ENCODE assay signal across 30 mouse cellular contexts in the genomic region with DNA sequence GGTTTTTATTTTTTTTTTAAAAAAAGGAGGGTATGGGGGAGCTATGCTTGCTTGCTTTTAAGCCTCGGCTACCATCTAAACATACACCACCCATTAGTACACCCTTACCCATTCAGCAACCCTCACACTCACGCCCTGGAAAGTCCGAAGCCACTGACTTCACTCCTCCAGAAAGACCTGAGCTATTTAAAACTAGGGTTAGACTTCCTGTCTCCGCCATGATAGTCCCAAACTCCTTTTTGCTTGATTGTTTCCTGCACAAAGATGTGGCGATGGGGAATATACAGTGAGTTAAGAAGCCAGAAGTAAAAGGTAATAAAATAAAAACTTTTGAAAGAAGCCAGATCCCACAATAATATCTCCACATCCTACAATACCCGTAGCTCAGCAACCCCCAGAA.
"Had no signal": no experiment of that assay in that cellular context is flagged by ENCODE, and none has a peak within 500 bp of the region (broad histone marks: within the 10 kb centered on the region; RNA-seq: fewer than 3 reads in every experiment).

No protein-coding gene starts in this region.

- H3K27me3 ChIP-seq: limb, embryonic 12.5 days; limb, embryonic 13.5 days; limb, embryonic 15.5 days; liver, embryonic 12.5 days; liver, embryonic 13.5 days; liver, embryonic 15.5 days; lung, embryonic 15.5 days; megakaryocyte, embryonic 14.5 days; midbrain, embryonic 12.5 days; midbrain, embryonic 13.5 days; midbrain, embryonic 15.5 days; neural tube, embryonic 12.5 days had no signal

- H3K36me3 ChIP-seq: limb, embryonic 10.5 days; limb, embryonic 12.5 days; limb, embryonic 13.5 days; limb, embryonic 15.5 days; liver, embryonic 12.5 days; liver, embryonic 13.5 days; liver, embryonic 15.5 days; lung, embryonic 15.5 days; midbrain, embryonic 10.5 days; midbrain, embryonic 12.5 days; midbrain, embryonic 13.5 days; midbrain, embryonic 15.5 days; neural tube, embryonic 12.5 days had no signal

- H3K4me2 ChIP-seq: limb, embryonic 12.5 days; limb, embryonic 13.5 days; limb, embryonic 15.5 days; liver, embryonic 11.5 days; liver, embryonic 12.5 days; liver, embryonic 13.5 days; liver, embryonic 15.5 days; lung, embryonic 14.5 days; lung, embryonic 15.5 days; midbrain, embryonic 11.5 days; midbrain, embryonic 12.5 days; midbrain, embryonic 13.5 days; midbrain, embryonic 15.5 days; neural tube, embryonic 12.5 days had no signal

- H3K4me3 ChIP-seq: limb, embryonic 10.5 days; limb, embryonic 12.5 days; limb, embryonic 13.5 days; limb, embryonic 15.5 days; liver, embryonic 12.5 days; liver, embryonic 13.5 days; liver, embryonic 15.5 days; lung, embryonic 15.5 days; megakaryocyte, embryonic 14.5 days; midbrain, embryonic 10.5 days; midbrain, embryonic 12.5 days; midbrain, embryonic 13.5 days; midbrain, embryonic 15.5 days; myocyte; neural tube, embryonic 12.5 days had no signal

- H3K4me1 ChIP-seq: limb, embryonic 10.5 days; limb, embryonic 12.5 days; limb, embryonic 13.5 days; limb, embryonic 15.5 days; liver, embryonic 12.5 days; liver, embryonic 13.5 days; liver, embryonic 15.5 days; lung, embryonic 15.5 days; megakaryocyte, embryonic 14.5 days; midbrain, embryonic 10.5 days; midbrain, embryonic 12.5 days; midbrain, embryonic 13.5 days; midbrain, embryonic 15.5 days; neural tube, embryonic 12.5 days had no signal

- H3K9me3 ChIP-seq: limb, embryonic 10.5 days; limb, embryonic 12.5 days; limb, embryonic 13.5 days; limb, embryonic 15.5 days; liver, embryonic 12.5 days; liver, embryonic 13.5 days; liver, embryonic 15.5 days; lung, embryonic 15.5 days; megakaryocyte, embryonic 14.5 days; midbrain, embryonic 10.5 days; midbrain, embryonic 12.5 days; midbrain, embryonic 13.5 days; midbrain, embryonic 15.5 days; neural tube, embryonic 12.5 days had no signal

- H3K27ac ChIP-seq: limb, embryonic 10.5 days; limb, embryonic 12.5 days; limb, embryonic 13.5 days; limb, embryonic 15.5 days; liver, embryonic 12.5 days; liver, embryonic 13.5 days; liver, embryonic 14.5 days; liver, embryonic 15.5 days; lung, embryonic 15.5 days; macrophage; midbrain, embryonic 10.5 days; midbrain, embryonic 12.5 days; midbrain, embryonic 13.5 days; midbrain, embryonic 15.5 days; neural tube, embryonic 12.5 days had no signal

- H3K9ac ChIP-seq: limb, embryonic 12.5 days; limb, embryonic 13.5 days; limb, embryonic 15.5 days; liver, embryonic 12.5 days; liver, embryonic 13.5 days; liver, embryonic 14.5 days; liver, embryonic 15.5 days; liver, postnatal 0 days; lung, embryonic 14.5 days; lung, embryonic 15.5 days; midbrain, embryonic 12.5 days; midbrain, embryonic 13.5 days; midbrain, embryonic 15.5 days; neural tube, embryonic 12.5 days had no signal

- DNase-seq: left cerebral cortex, postnatal 4 days; liver; liver, embryonic 13.5 days; liver, postnatal 0 days; lung, adult 18-20 months; lung, adult 2 months; lung, embryonic 14.5 days; lung, postnatal 10 days; lung, postnatal 14 days; lung, postnatal 36 days; lung, postnatal 4 days; midbrain, embryonic 14.5 days had no signal
